Mouse (Mus musculus): Measurements from ENCODE around the gene Crybg3. TPM values are rescaled to one million over a fixed set of nuclear protein-coding genes. Genes with fewer than 3 reads are reported as not detected.
A peak's percentile ranks its signal among the peaks of the same experiment; 100 is the strongest.
"Not testable (repeated sequence)": the region's sequence is repeated elsewhere in the genome, so short reads cannot be mapped to it uniquely, and the experiment has no call there.

The Crybg3 gene
- total and polyA plus RNA-seq, 3 experiments: 2.7 to 5.0 (median 2.8) TPM

DNA sequence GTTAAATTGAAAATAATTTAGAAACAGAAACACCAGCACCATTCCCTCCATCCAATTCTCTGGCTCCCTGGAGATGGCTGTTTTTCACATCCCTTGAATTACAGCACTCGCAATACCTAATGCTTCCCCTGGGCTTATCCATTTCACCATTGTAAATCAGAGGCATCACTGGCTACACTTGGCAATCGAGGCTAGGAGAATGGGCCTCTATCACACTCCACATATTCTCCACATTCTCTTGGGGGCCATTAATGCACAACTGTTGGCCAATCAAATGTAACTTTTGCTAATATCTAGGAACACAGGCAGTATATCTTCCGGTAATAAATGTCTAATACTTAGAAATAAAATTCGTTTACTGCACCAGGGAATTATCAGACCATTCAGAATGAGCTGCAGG is 137.2 kb downstream of the Crybg3 start:
- dilution Hi-C loops (cut with MboI; ENCODE audit: extremely low pct_ligation_motif_present, extremely low pct_unique_long_range_greater_than_20kb, low sequenced_read_pairs): no loop called here

GRCm38 (mm10) chr16:59459259-59459861 is 141.4 kb downstream of the Crybg3 start:
- H3K4me3 ChIP-seq (replicated peaks in 1 of 3; ENCODE audit: low read depth in 2 of 3, low read length in 2 of 3, poor library complexity in 1 of 3); H3K36me3 ChIP-seq (replicated peaks in 1 of 2; ENCODE audit: control insufficient read depth in 1 of 2, insufficient read depth in 1 of 2, low read length in 1 of 2); dilution Hi-C loops (cut with MboI; ENCODE audit: extremely low pct_ligation_motif_present, extremely low pct_unique_long_range_greater_than_20kb, low sequenced_read_pairs); DNase-seq (ENCODE audit: extremely low read depth); H3K9ac ChIP-seq (ENCODE audit: insufficient read depth, low read depth); H3K4me2 ChIP-seq (ENCODE audit: insufficient read depth, low read depth, poor library complexity, severe bottlenecking); in situ Hi-C loops (cut with MboI; ENCODE audit: low pct_ligation_motif_present, low pct_unique_long_range_greater_than_20kb, low sequenced_read_pairs); H3K27me3 ChIP-seq (replicated peaks); H3K9me3 ChIP-seq (replicated peaks; ENCODE audit: low read length); H3K27ac ChIP-seq (ENCODE audit: insufficient read depth, low read depth); H3K79me2 ChIP-seq (replicated peaks; ENCODE audit: control insufficient read depth, extremely low read depth, insufficient read depth, poor library complexity, severe bottlenecking): not testable (repeated sequence)
- H3K4me1 ChIP-seq (ENCODE audit: control insufficient read depth in 1 of 2, insufficient read depth in 2 of 2): peaks cover 9 to 21% of the 10 kb centered on the region in 2 experiments; a peak in 3 of 4 replicates

More for the DNA sequence above, 137.2 kb downstream of the Crybg3 start:
- Histone ChIP-seq H3K4me3 (replicated peaks in 1 of 3; ENCODE audit: low read depth in 2 of 3, low read length in 2 of 3, poor library complexity in 1 of 3) (no peak overlapping the region), H3K9me3 (replicated peaks; ENCODE audit: low read length) (peaks cover 5% of the 10 kb centered on the region), H3K27me3 (replicated peaks) (no peaks in the 10 kb centered on the region), H3K27ac (ENCODE audit: insufficient read depth, low read depth) (no peak overlapping the region), H3K4me1 (ENCODE audit: control insufficient read depth in 1 of 2, insufficient read depth in 2 of 2) (peaks cover 9 to 21% of the 10 kb centered on the region in 2 experiments; a peak in 3 of 4 replicates), H3K36me3 (replicated peaks in 1 of 2; ENCODE audit: control insufficient read depth in 1 of 2, insufficient read depth in 1 of 2, low read length in 1 of 2) (no peaks in the 10 kb centered on the region), H3K9ac (ENCODE audit: insufficient read depth, low read depth) (no peak overlapping the region), H3K79me2 (replicated peaks; ENCODE audit: control insufficient read depth, extremely low read depth, insufficient read depth, poor library complexity, severe bottlenecking) (no peaks in the 10 kb centered on the region), H3K4me2 (ENCODE audit: insufficient read depth, low read depth, poor library complexity, severe bottlenecking) (no peak overlapping the region)
- DNase-seq (ENCODE audit: extremely low read depth): no peak
- in situ Hi-C loops (cut with MboI; ENCODE audit: low pct_ligation_motif_present, low pct_unique_long_range_greater_than_20kb, low sequenced_read_pairs): no loop called here
- no peak for TF ChIP-seq NRF1 (IDR thresholded peaks at IDR 0.05; ENCODE audit: low read depth, low read length)
- no peak for TF ChIP-seq NELFE (IDR thresholded peaks at IDR 0.05; ENCODE audit: low read depth, low read length)
- no peak for TF ChIP-seq JUND (conservative IDR thresholded peaks at IDR 0.05; ENCODE audit: low read depth, low read length)
- TF ChIP-seq MAFK (IDR thresholded peaks at IDR 0.05; ENCODE audit: insufficient replicate concordance, low read length): no peak
- no peak for TF ChIP-seq MXI1 (IDR thresholded peaks at IDR 0.05; ENCODE audit: low read depth, low read length)
- no peak for TF ChIP-seq BHLHE40 (IDR thresholded peaks at IDR 0.05; ENCODE audit: low read depth, low read length)
- TF ChIP-seq USF1 (IDR thresholded peaks at IDR 0.05; ENCODE audit: low read depth, low read length): no peak
- TF ChIP-seq HCFC1 (IDR thresholded peaks at IDR 0.05; ENCODE audit: low read depth, low read length): no peak

DNA sequence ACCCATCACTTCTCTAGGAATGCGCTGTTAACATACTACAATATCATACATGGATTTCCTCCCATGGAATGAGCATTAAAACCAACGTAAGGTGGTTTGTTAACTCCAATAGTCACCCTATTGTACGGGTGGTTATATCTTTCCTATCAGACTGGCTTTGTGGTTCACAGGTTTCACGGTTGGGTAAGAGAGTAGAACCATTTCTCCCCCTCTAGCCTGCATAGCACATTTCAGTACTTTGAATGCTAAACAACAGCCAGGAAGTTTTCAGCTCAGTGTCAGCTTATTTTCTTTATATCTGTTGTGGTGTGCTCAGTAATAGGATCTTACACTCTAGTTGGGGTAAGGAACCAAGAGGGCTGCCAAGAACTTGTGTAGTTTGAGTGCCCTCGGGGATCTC is 149.0 kb downstream of the Crybg3 start:
- Histone ChIP-seq H3K4me2 (ENCODE audit: insufficient read depth, low read depth, poor library complexity, severe bottlenecking) (peak overlapping the region; percentile 47), H3K27ac (ENCODE audit: insufficient read depth, low read depth) (no peak overlapping the region), H3K36me3 (replicated peaks in 1 of 2; ENCODE audit: control insufficient read depth in 1 of 2, insufficient read depth in 1 of 2, low read length in 1 of 2) (no peaks in the 10 kb centered on the region), H3K4me1 (ENCODE audit: control insufficient read depth in 1 of 2, insufficient read depth in 2 of 2) (peaks cover 9 to 24% of the 10 kb centered on the region in 2 experiments), H3K4me3 (replicated peaks in 1 of 3; ENCODE audit: low read depth in 2 of 3, low read length in 2 of 3, poor library complexity in 1 of 3) (no peak overlapping the region), H3K9ac (ENCODE audit: insufficient read depth, low read depth) (no peak overlapping the region), H3K9me3 (replicated peaks; ENCODE audit: low read length) (no peaks in the 10 kb centered on the region), H3K27me3 (replicated peaks) (peaks cover 4% of the 10 kb centered on the region), H3K79me2 (replicated peaks; ENCODE audit: control insufficient read depth, extremely low read depth, insufficient read depth, poor library complexity, severe bottlenecking) (no peaks in the 10 kb centered on the region)
- in situ Hi-C loops (cut with MboI; ENCODE audit: low pct_ligation_motif_present, low pct_unique_long_range_greater_than_20kb, low sequenced_read_pairs): no loop called here
- TF ChIP-seq SMC3 (IDR thresholded peaks at IDR 0.05; ENCODE audit: low read depth, low read length) (no peak), NRF1 (IDR thresholded peaks at IDR 0.05; ENCODE audit: low read depth, low read length) (no peak), KAT2A (IDR thresholded peaks at IDR 0.05; ENCODE audit: insufficient replicate concordance, low read length) (no peak), TBP (conservative IDR thresholded peaks at IDR 0.05; ENCODE audit: low read depth, low read length) (no peak), JUND (conservative IDR thresholded peaks at IDR 0.05; ENCODE audit: low read depth, low read length) (no peak; the same call in 1 of the 2 replicates), EP300 (IDR thresholded peaks at IDR 0.05; ENCODE audit: low read length) (peak; percentile 85), JUN (IDR thresholded peaks at IDR 0.05; ENCODE audit: insufficient read depth, low read depth, low read length) (0 out of 2 replicates have a peak, but pooled peaks have one; percentile 25), BHLHE40 (IDR thresholded peaks at IDR 0.05; ENCODE audit: low read depth, low read length) (peak; percentile 77), TCF12 (IDR thresholded peaks at IDR 0.05; ENCODE audit: low read depth, low read length) (peak; percentile 58; the same call in 1 of the 2 replicates), MEF2A (IDR thresholded peaks at IDR 0.05; ENCODE audit: borderline replicate concordance, low read depth, low read length) (peak; percentile 23; the same call in 1 of the 2 replicates), ZNF384 (IDR thresholded peaks at IDR 0.05; ENCODE audit: low read depth, low read length) (0 out of 2 replicates have a peak, but pooled peaks have one; percentile 10), MAFK (IDR thresholded peaks at IDR 0.05; ENCODE audit: insufficient replicate concordance, low read length) (peak; percentile 86), ELF1 (IDR thresholded peaks at IDR 0.05; ENCODE audit: low read depth, low read length) (peak; percentile 23; the same call in 1 of the 2 replicates), IRF4 (IDR thresholded peaks at IDR 0.05; ENCODE audit: low read depth, low read length) (peak; percentile 85), CHD2 (IDR thresholded peaks at IDR 0.05; ENCODE audit: low read length) (0 out of 2 replicates have a peak, but pooled peaks have one; percentile 32), ETS1 (conservative IDR thresholded peaks at IDR 0.05; ENCODE audit: low read depth, low read length) (peak; percentile 40), SIN3A (IDR thresholded peaks at IDR 0.05; ENCODE audit: low read length) (no peak)
- dilution Hi-C loops (cut with MboI; ENCODE audit: extremely low pct_ligation_motif_present, extremely low pct_unique_long_range_greater_than_20kb, low sequenced_read_pairs): no loop called here
- peak; percentile 68 for DNase-seq (ENCODE audit: extremely low read depth)
